Comparison of ENCODE assay signal across 25 mouse cellular contexts in the genomic region with DNA sequence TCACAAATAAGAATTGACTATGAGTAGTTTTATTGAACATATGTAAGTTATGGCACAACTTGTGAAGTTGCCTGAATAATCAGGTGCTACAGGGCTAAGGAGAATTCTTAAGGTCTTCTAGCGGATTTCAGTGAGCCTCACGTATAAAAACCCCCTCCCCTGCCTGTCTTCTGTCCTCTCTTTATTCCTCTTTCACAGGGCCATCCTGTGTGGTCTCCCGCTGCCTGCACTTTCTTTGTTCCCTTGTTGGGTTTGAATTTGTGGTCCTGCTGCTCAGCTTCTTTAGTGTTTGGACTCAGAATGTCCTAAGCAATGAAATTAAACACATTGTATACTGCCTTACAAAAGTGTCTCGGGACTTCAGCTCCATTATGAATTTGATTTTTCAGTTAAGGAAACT.
DNase-seq lines count a peak whose midpoint lies in the region; ATAC-seq and TF ChIP-seq lines count a peak whose summit lies in the region.
"Had no signal": no experiment of that assay in that cellular context is flagged by ENCODE, and none has a peak within 500 bp of the region (broad histone marks: within the 10 kb centered on the region; RNA-seq: fewer than 3 reads in every experiment).

No protein-coding gene starts in this region.

- ATAC-seq in intestine, embryonic 14.5 days (replicated peaks; ENCODE audit: low FRiP score, low TSS enrichment, low read depth), result no peak
- ATAC-seq in intestine, postnatal 0 days, result no peak
- ATAC-seq in neural tube, embryonic 12.5 days (ENCODE audit: low FRiP score, low read depth), result peak; percentile 57; the same call in 1 of the 2 replicates
- ATAC-seq in neural tube, embryonic 15.5 days (ENCODE audit: low FRiP score), result no peak
- ATAC-seq: forebrain, embryonic 14.5 days had no signal

- 51% methylated on average over 4 of the region's 4 CpGs for WGBS in intestine, embryonic 14.5 days
- 85% methylated on average over 4 of the region's 4 CpGs for WGBS in intestine, postnatal 0 days
- 17% methylated on average over 4 of the region's 4 CpGs for WGBS in neural tube, embryonic 12.5 days
- 23% methylated on average over 4 of the region's 4 CpGs for WGBS in neural tube, embryonic 15.5 days

- no peaks in the 10 kb centered on the region for H3K27me3 ChIP-seq in intestine, embryonic 14.5 days (replicated peaks; ENCODE audit: control insufficient read depth, insufficient read depth, low read length)
- H3K27me3 ChIP-seq in intestine, postnatal 0 days (replicated peaks; ENCODE audit: control insufficient read depth, insufficient read depth, low read length), result no peaks in the 10 kb centered on the region
- H3K27me3 ChIP-seq in neural tube, embryonic 12.5 days (replicated peaks), result no peaks in the 10 kb centered on the region
- H3K27me3 ChIP-seq in neural tube, embryonic 15.5 days (replicated peaks), result no peaks in the 10 kb centered on the region
- H3K27me3 ChIP-seq: liver, embryonic 15.5 days; lung, embryonic 15.5 days; megakaryocyte, embryonic 14.5 days had no signal

- H3K4me3 ChIP-seq in intestine, embryonic 14.5 days (ENCODE audit: low read depth, low read length), result no peak overlapping the region
- no peak overlapping the region for H3K4me3 ChIP-seq in intestine, postnatal 0 days (ENCODE audit: low read depth, low read length)
- no peak overlapping the region for H3K4me3 ChIP-seq in neural tube, embryonic 12.5 days
- H3K4me3 ChIP-seq in neural tube, embryonic 15.5 days (replicated peaks), result no peak overlapping the region
- H3K4me3 ChIP-seq: liver, embryonic 15.5 days; lung, embryonic 15.5 days; megakaryocyte, embryonic 14.5 days had no signal

- H3K9me3 ChIP-seq in intestine, embryonic 14.5 days (ENCODE audit: control insufficient read depth, low read length), result no peaks in the 10 kb centered on the region
- no peaks in the 10 kb centered on the region for H3K9me3 ChIP-seq in intestine, postnatal 0 days (ENCODE audit: control insufficient read depth)
- H3K9me3 ChIP-seq in neural tube, embryonic 12.5 days, result no peaks in the 10 kb centered on the region
- no peaks in the 10 kb centered on the region for H3K9me3 ChIP-seq in neural tube, embryonic 15.5 days (replicated peaks)
- H3K9me3 ChIP-seq: liver, embryonic 15.5 days; lung, embryonic 15.5 days; megakaryocyte, embryonic 14.5 days had no signal

- no peak overlapping the region for H3K4me2 ChIP-seq in intestine, embryonic 14.5 days (ENCODE audit: low read length)
- H3K4me2 ChIP-seq in intestine, postnatal 0 days (replicated peaks; ENCODE audit: low read depth), result no peak overlapping the region
- H3K4me2 ChIP-seq in neural tube, embryonic 12.5 days (replicated peaks), result no peak overlapping the region
- H3K4me2 ChIP-seq in neural tube, embryonic 15.5 days, result no peak overlapping the region
- H3K4me2 ChIP-seq: heart, embryonic 11.5 days; liver, embryonic 15.5 days; lung, embryonic 15.5 days had no signal

- H3K27ac ChIP-seq in intestine, embryonic 14.5 days (ENCODE audit: low read depth), result no peak overlapping the region
- H3K27ac ChIP-seq in intestine, postnatal 0 days (ENCODE audit: low read depth, low read length), result no peak overlapping the region
- no peak overlapping the region for H3K27ac ChIP-seq in neural tube, embryonic 12.5 days
- H3K27ac ChIP-seq in neural tube, embryonic 15.5 days (replicated peaks), result no peak overlapping the region
- H3K27ac ChIP-seq: liver, embryonic 15.5 days; lung, embryonic 15.5 days; stomach, postnatal 0 days had no signal

- no peak overlapping the region for H3K9ac ChIP-seq in intestine, embryonic 14.5 days (ENCODE audit: low read length)
- H3K9ac ChIP-seq in intestine, postnatal 0 days (ENCODE audit: low read depth, low read length), result no peak overlapping the region
- H3K9ac ChIP-seq in neural tube, embryonic 12.5 days, result no peak overlapping the region
- H3K9ac ChIP-seq in neural tube, embryonic 15.5 days (replicated peaks), result no peak overlapping the region
- H3K9ac ChIP-seq: liver, embryonic 15.5 days; lung, embryonic 15.5 days had no signal

- H3K4me1 ChIP-seq in intestine, embryonic 14.5 days (replicated peaks; ENCODE audit: control insufficient read depth, insufficient read depth, low read length), result peaks cover 24% of the 10 kb centered on the region
- no peaks in the 10 kb centered on the region for H3K4me1 ChIP-seq in intestine, postnatal 0 days (replicated peaks; ENCODE audit: control insufficient read depth, insufficient read depth, low read length)
- peaks cover 28% of the 10 kb centered on the region for H3K4me1 ChIP-seq in neural tube, embryonic 12.5 days
- H3K4me1 ChIP-seq in neural tube, embryonic 15.5 days, result peaks cover 20% of the 10 kb centered on the region
- H3K4me1 ChIP-seq: liver, embryonic 15.5 days; megakaryocyte, embryonic 14.5 days had no signal

- TF ChIP-seq CTCF in intestine, postnatal 0 days (IDR thresholded peaks at IDR 0.05; ENCODE audit: low read depth), result no peak

- peak; percentile 68 for DNase-seq in embryo, embryonic 10 days (ENCODE audit: low spot score)
- no peak for DNase-seq in embryo, embryonic 9.5 days (ENCODE audit: extremely low spot score)
- DNase-seq in intestine, embryonic 14.5 days (ENCODE audit: low spot score), result peak; percentile 49
- DNase-seq in cerebellum, postnatal 4 days (ENCODE audit: low spot score in 2 of 2), result no peak
- no peak for DNase-seq in urinary bladder, postnatal 4 days (ENCODE audit: low spot score in 2 of 2)
- DNase-seq: adrenal gland, postnatal 36 days; cerebellum, adult 11 months; cerebellum, adult 9-11 months; kidney, adult 2 months; kidney, postnatal 14 days; left cerebral cortex, postnatal 4 days; liver; lung, postnatal 36 days; right cerebral cortex, postnatal 14 days; thymus, adult 2 months; thymus, postnatal 4 days had no signal

- H3K36me3 ChIP-seq in intestine, embryonic 14.5 days (ENCODE audit: control insufficient read depth, insufficient read depth, low read length), result no peaks in the 10 kb centered on the region
- H3K36me3 ChIP-seq in intestine, postnatal 0 days (ENCODE audit: control insufficient read depth, insufficient read depth), result no peaks in the 10 kb centered on the region
- H3K36me3 ChIP-seq in neural tube, embryonic 12.5 days, result no peaks in the 10 kb centered on the region
- H3K36me3 ChIP-seq in neural tube, embryonic 15.5 days, result no peaks in the 10 kb centered on the region
- H3K36me3 ChIP-seq: liver, embryonic 15.5 days; lung, embryonic 15.5 days had no signal

Comparison
In these comparisons a context has a peak if more than half of its experiments do, and no peak if none do; other contexts are left out.
1. DNase-seq: peak in embryo, embryonic 10 days (single experiment) and intestine, embryonic 14.5 days (single experiment); none in embryo, embryonic 9.5 days (single experiment), cerebellum, postnatal 4 days (0 of 2) and urinary bladder, postnatal 4 days (0 of 2).